Mouse (Mus musculus) G1E (cell line): Measurements from ENCODE around the gene Atp10a.

Experiments used
- CTCF ChIP-seq: IDR thresholded peaks from 2 replicates; pipeline ENCODE4 v1.5.1; 2012; ENCODE audit warnings: low read depth, low read length, inconsistent platforms, mixed read lengths
- GATA1 ChIP-seq: IDR thresholded peaks from 2 replicates; pipeline ENCODE4 v1.6.1; 2012; ENCODE audit warnings: borderline replicate concordance, low read length, inconsistent platforms, mixed read lengths
- GATA2 ChIP-seq: IDR thresholded peaks from 2 replicates; pipeline ENCODE4 v1.6.1; 2012; ENCODE audit warnings: low read depth, low read length, inconsistent platforms, borderline replicate concordance
- POLR2AphosphoS5 ChIP-seq: IDR thresholded peaks from 2 replicates; pipeline ENCODE4 v1.6.1; 2012; ENCODE audit warnings: low read depth, low read length, inconsistent platforms; ENCODE audit not compliant: insufficient replicate concordance
- TAL1 ChIP-seq: conservative IDR thresholded peaks from 2 replicates; pipeline ENCODE4 v1.6.1; 2012; ENCODE audit warnings: low read depth, low read length, inconsistent platforms, mixed read lengths

DNA sequence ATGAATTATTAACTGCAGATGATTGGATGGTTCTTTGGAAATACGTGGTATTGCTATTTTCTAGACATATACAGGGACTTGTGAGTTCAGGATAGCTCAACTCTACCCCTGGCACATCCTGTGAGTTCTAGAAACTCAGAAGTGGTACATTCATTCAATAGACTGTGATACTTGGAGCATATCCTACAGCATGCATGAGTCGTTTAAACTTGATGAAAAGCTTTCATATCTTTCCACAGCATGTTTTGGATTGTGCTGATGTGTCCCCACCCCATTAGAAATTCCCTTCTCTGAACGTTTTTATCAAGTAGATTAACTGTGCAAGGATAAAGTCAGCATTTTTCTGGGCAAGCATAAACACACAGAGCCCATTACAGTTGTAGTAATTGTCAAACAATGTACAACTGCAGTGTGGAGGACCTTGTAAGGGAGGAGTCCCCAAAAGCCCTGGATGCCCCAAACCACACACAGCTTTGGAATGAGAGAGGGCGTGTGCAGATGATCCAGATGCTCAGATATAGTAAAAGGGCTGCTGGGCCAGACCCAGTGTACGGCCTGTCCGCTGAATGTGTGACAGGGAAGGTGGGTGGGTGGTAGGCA is 35.1 kb downstream of the Atp10a start:
- TF ChIP-seq CTCF (no peak), GATA1 (no peak), TAL1 (no peak), POLR2AphosphoS5 (no peak), GATA2 (no peak)
